Mouse (Mus musculus): Measurements from ENCODE around the gene Nanos2. TPM values are rescaled to one million over a fixed set of nuclear protein-coding genes. Genes with fewer than 3 reads are reported as not detected.

The Nanos2 gene
- polyA plus RNA-seq, 2 experiments: not detected

DNA sequence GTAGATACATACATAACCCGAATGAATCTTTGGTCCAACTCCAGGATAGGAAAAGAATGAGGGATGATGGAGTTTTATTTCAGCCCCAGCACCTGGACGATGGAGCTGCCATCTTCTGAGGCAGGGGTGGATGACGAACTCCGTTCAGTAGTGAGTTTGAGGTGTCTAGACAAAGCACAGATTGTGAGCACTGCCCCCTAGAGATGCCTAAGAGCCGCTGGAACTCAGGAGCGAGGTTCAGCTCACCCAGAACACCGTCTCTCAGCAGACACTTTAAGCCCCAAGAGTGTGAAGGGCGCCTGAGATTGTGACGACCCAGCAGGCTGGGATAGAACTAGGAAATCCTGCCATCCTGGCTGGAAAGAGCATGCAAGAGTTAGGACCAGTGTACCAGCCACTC, 11.6 kb downstream of the Nanos2 start:
- no peak for ATAC-seq (ENCODE audit: insufficient read depth)
- WGBS (ENCODE audit: insufficient replicate concordance): 52% methylated on average over 9 of the region's 9 CpGs

DNA sequence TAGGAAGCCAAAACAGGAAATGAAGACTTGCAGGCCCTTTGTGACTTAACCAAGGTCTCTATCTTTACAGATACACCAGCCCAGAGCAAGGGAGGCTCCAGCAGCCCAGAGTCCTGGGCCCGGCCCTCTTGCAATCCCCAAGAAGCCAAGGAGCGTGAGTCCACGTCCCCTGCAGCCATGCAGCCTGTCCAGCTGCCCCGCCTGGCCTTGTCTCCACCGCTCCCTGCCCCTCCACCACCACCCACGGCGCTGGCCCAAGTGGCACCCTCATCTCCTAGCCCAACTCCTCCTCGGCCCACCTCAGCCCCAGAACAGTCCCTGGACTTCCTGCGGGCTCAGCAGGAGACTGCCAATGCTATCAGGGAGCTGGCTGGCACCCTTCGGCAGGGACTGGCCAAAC, 13.2 kb downstream of the Nanos2 start:
- peak overlapping the region; percentile 35 to 53 for H3K4me3 ChIP-seq (ENCODE audit: insufficient read depth in 1 of 2, low read depth in 2 of 2, low read length in 2 of 2)
- H3K4me2 ChIP-seq (ENCODE audit: low read depth): peak overlapping the region; percentile 79
- peak overlapping the region; percentile 38 for H3K9ac ChIP-seq (replicated peaks)
- DNase-seq (ENCODE audit: low read depth in 3 of 3, low spot score in 3 of 3): no peak
- no peak for ATAC-seq (ENCODE audit: insufficient read depth)
- H3K9me3 ChIP-seq (ENCODE audit: control insufficient read depth, low read length): no peaks in the 10 kb centered on the region
- H3K27me3 ChIP-seq (ENCODE audit: control insufficient read depth, insufficient read depth, low read length): no peaks in the 10 kb centered on the region
- WGBS (ENCODE audit: insufficient replicate concordance): 28% methylated on average over 10 of the region's 10 CpGs
- H3K36me3 ChIP-seq (replicated peaks; ENCODE audit: control insufficient read depth, insufficient read depth, low read depth): no peaks in the 10 kb centered on the region
- no peak overlapping the region for H3K27ac ChIP-seq
- TF ChIP-seq EP300 (IDR thresholded peaks at IDR 0.05; ENCODE audit: low read depth) (no peak), CTCF (IDR thresholded peaks at IDR 0.05; ENCODE audit: low read depth) (no peak)
- peaks cover 15 to 23% of the 10 kb centered on the region in 2 experiments for H3K4me1 ChIP-seq (replicated peaks; ENCODE audit: control insufficient read depth in 2 of 2, insufficient read depth in 2 of 2, low read length in 1 of 2)

More for the DNA sequence above, 11.6 kb downstream of the Nanos2 start:
- Histone ChIP-seq H3K36me3 (replicated peaks; ENCODE audit: control insufficient read depth, insufficient read depth, low read depth) (no peaks in the 10 kb centered on the region), H3K4me1 (replicated peaks; ENCODE audit: control insufficient read depth in 2 of 2, insufficient read depth in 2 of 2, low read length in 1 of 2) (peaks cover 15 to 19% of the 10 kb centered on the region in 2 experiments), H3K27ac (no peak overlapping the region), H3K9ac (replicated peaks) (no peak overlapping the region), H3K9me3 (ENCODE audit: control insufficient read depth, low read length) (no peaks in the 10 kb centered on the region), H3K4me3 (ENCODE audit: insufficient read depth in 1 of 2, low read depth in 2 of 2, low read length in 2 of 2) (no peak overlapping the region), H3K27me3 (ENCODE audit: control insufficient read depth, insufficient read depth, low read length) (no peaks in the 10 kb centered on the region; the same call in 1 of the 2 replicates), H3K4me2 (ENCODE audit: low read depth) (no peak overlapping the region)
- DNase-seq (ENCODE audit: low read depth in 3 of 3, low spot score in 3 of 3): no peak
- TF ChIP-seq EP300 (IDR thresholded peaks at IDR 0.05; ENCODE audit: low read depth) (no peak), CTCF (IDR thresholded peaks at IDR 0.05; ENCODE audit: low read depth) (0 out of 2 replicates have a peak, but pooled peaks have one; percentile 10)

DNA sequence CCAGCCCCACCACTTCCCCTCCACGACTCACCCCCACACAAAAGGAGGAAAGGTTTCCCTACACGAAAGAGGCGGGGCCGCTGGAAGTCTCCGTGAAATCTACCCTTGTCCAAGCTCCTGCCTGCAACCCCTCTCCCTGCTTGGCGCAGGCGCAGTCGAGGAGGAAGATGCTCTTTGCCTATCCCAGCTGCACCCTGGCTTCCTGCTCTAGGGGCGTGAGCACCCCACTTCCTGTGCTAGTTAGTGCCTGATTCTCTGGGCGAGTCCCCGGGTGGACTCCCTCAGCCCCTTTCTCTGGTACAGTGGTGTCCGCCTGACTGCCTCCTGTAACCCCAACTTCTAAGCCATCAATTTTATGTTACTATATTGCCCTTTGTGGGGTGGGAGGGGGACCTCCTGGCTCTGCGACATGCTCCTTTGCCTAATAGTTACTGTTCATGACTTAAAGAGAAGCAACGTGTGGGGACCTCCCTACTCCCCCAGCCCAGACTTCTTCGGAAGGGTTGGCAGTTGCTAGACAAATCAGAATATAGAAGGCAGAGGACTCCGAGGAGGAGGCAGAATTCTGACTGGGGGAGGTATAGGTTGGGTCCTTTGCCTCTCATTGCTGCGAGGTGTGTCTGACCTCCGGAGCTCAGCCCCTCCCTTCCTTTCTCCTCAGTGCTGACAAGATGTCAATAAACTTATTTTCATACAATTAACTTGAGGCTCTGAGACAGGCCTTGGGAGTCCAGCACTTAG, 14.0 kb downstream of the Nanos2 start:
- Histone ChIP-seq H3K36me3 (replicated peaks; ENCODE audit: control insufficient read depth, insufficient read depth, low read depth) (no peaks in the 10 kb centered on the region), H3K9me3 (ENCODE audit: control insufficient read depth, low read length) (no peaks in the 10 kb centered on the region), H3K27ac (peak overlapping the region; percentile 23), H3K9ac (replicated peaks) (peak overlapping the region; percentile 38), H3K4me3 (ENCODE audit: insufficient read depth in 1 of 2, low read depth in 2 of 2, low read length in 2 of 2) (peak overlapping the region; percentile 35 to 53), H3K4me1 (replicated peaks; ENCODE audit: control insufficient read depth in 2 of 2, insufficient read depth in 2 of 2, low read length in 1 of 2) (peaks cover 15 to 23% of the 10 kb centered on the region in 2 experiments), H3K27me3 (ENCODE audit: control insufficient read depth, insufficient read depth, low read length) (no peaks in the 10 kb centered on the region), H3K4me2 (ENCODE audit: low read depth) (peak overlapping the region; percentile 79)
- DNase-seq (ENCODE audit: low read depth in 3 of 3, low spot score in 3 of 3) (peak in 2 of 3 experiments; percentile 51 to 53), ATAC-seq (ENCODE audit: insufficient read depth) (no peak)
- 11% methylated on average over 18 of the region's 18 CpGs for WGBS (ENCODE audit: insufficient replicate concordance)
- TF ChIP-seq CTCF (IDR thresholded peaks at IDR 0.05; ENCODE audit: low read depth): no peak
- no peak for TF ChIP-seq EP300 (IDR thresholded peaks at IDR 0.05; ENCODE audit: low read depth)

DNA sequence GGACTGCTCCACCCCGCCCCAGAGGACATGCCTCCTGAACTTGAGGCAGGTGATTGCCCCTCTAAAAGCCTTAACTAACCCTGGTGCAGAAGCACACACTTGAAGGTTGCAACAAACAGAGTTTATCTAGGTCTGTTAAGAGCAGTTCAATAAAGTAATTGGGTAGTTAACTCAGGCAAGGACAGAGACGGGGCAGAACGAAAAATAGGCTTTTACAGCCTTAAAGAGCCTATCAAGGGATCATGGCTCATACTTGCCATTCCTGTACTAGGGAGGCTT, 14.5 kb downstream of the Nanos2 start:
- Histone ChIP-seq H3K9ac (replicated peaks) (peak overlapping the region; percentile 38; the same call in 1 of the 2 replicates), H3K4me3 (ENCODE audit: insufficient read depth in 1 of 2, low read depth in 2 of 2, low read length in 2 of 2) (no peak overlapping the region)
- 60% methylated on average over 3 of the region's 3 CpGs for WGBS (ENCODE audit: insufficient replicate concordance)

DNA sequence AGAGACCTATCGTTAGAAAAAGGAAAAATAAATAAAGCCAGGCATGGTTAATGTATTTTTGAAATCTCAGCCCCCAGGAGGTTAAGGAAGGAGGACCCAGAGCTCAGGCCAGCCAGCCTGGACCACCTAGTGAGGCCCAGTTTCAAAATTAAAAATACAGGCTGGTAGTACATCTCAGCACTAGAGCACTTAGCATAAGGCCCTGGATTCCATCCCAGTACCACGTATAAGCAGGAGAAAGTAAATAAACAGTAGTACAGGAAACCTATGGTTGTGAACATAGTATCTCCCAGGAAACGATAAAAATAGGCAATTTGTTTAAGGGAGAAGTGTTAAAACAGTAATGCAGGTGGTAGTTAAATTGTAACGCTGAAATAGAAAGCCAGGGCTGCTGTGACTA, 14.9 kb downstream of the Nanos2 start:
- Histone ChIP-seq H3K36me3 (replicated peaks; ENCODE audit: control insufficient read depth, insufficient read depth, low read depth) (no peaks in the 10 kb centered on the region), H3K27ac (peak overlapping the region; percentile 79), H3K4me1 (replicated peaks; ENCODE audit: control insufficient read depth in 2 of 2, insufficient read depth in 2 of 2, low read length in 1 of 2) (peaks cover 15 to 23% of the 10 kb centered on the region in 2 experiments), H3K27me3 (ENCODE audit: control insufficient read depth, insufficient read depth, low read length) (no peaks in the 10 kb centered on the region), H3K9ac (replicated peaks) (peak overlapping the region; percentile 74), H3K4me3 (ENCODE audit: insufficient read depth in 1 of 2, low read depth in 2 of 2, low read length in 2 of 2) (peak overlapping the region; percentile 54 to 56; a peak in 3 of 4 replicates), H3K4me2 (ENCODE audit: low read depth) (peak overlapping the region; percentile 79), H3K9me3 (ENCODE audit: control insufficient read depth, low read length) (no peaks in the 10 kb centered on the region)
- 26% methylated on average over 4 of the region's 4 CpGs for WGBS (ENCODE audit: insufficient replicate concordance)
- DNase-seq (ENCODE audit: low read depth in 3 of 3, low spot score in 3 of 3) (no peak), ATAC-seq (ENCODE audit: insufficient read depth) (no peak)
- no peak for TF ChIP-seq CTCF (IDR thresholded peaks at IDR 0.05; ENCODE audit: low read depth)
- no peak for TF ChIP-seq EP300 (IDR thresholded peaks at IDR 0.05; ENCODE audit: low read depth)

More for the DNA sequence above, 14.5 kb downstream of the Nanos2 start:
- Histone ChIP-seq H3K4me2 (ENCODE audit: low read depth) (peak overlapping the region; percentile 79), H3K4me1 (replicated peaks; ENCODE audit: control insufficient read depth in 2 of 2, insufficient read depth in 2 of 2, low read length in 1 of 2) (peaks cover 15 to 23% of the 10 kb centered on the region in 2 experiments), H3K27me3 (ENCODE audit: control insufficient read depth, insufficient read depth, low read length) (no peaks in the 10 kb centered on the region), H3K27ac (peak overlapping the region; percentile 79), H3K9me3 (ENCODE audit: control insufficient read depth, low read length) (no peaks in the 10 kb centered on the region), H3K36me3 (replicated peaks; ENCODE audit: control insufficient read depth, insufficient read depth, low read depth) (no peaks in the 10 kb centered on the region)
- no peak for DNase-seq (ENCODE audit: low read depth in 3 of 3, low spot score in 3 of 3)
- TF ChIP-seq EP300 (IDR thresholded peaks at IDR 0.05; ENCODE audit: low read depth) (no peak), CTCF (IDR thresholded peaks at IDR 0.05; ENCODE audit: low read depth) (no peak)
- ATAC-seq (ENCODE audit: insufficient read depth): no peak
